Mouse (Mus musculus) embryonic fibroblast, embryonic 13.5 days (primary cell): ENCODE measurements around the gene Mlx. TPM values are rescaled to one million over a fixed set of nuclear protein-coding genes. Genes with fewer than 3 reads are reported as not detected.

Experiments used
- H3K27ac ChIP-seq: 2 replicates; pipeline ENCODE4 v1.5.1; 2012; ENCODE audit warnings: low read length, control low read depth, inconsistent platforms; ENCODE audit not compliant: insufficient read depth
- H3K4me1 ChIP-seq: 2 replicates; pipeline ENCODE4 v1.6.1; 2011; ENCODE audit warnings: low read length; ENCODE audit not compliant: control insufficient read depth, insufficient read depth
- H3K4me3 ChIP-seq: 2 replicates; pipeline ENCODE4 v1.5.1; 2011; ENCODE audit warnings: mild to moderate bottlenecking, control low read depth, low read length; ENCODE audit not compliant: insufficient read depth
- CTCF ChIP-seq: IDR thresholded peaks from 2 replicates; pipeline ENCODE4 v1.5.1; 2011; ENCODE audit warnings: mild to moderate bottlenecking, control low read depth, low read length, moderate library complexity, borderline replicate concordance; ENCODE audit not compliant: insufficient read depth
- POLR2A ChIP-seq: IDR thresholded peaks from 2 replicates; pipeline ENCODE4 v1.6.1; 2011; ENCODE audit warnings: low read depth, mild to moderate bottlenecking, control low read depth, low read length, moderate library complexity
- polyA plus RNA-seq: library from polyadenylated mRNA; stranded (reverse); fragments of >200 nt; gene quantifications from 2 replicates; pipeline ENCODE4 v1.2.4, GENCODE M21; 2011; ENCODE audit warnings: low read depth; ENCODE audit not compliant: missing spikeins, insufficient read length

Mlx gene
- 29.9 and 30.1 TPM in 2 replicates for polyA plus RNA-seq

GRCm38 (mm10) chr11:101086756-101087681, at the start of gene Mlx:
Gene Mlx (plus strand): TSS chr11:101087277.
- TF ChIP-seq CTCF (no peak), POLR2A (peak; percentile 80)
- peaks cover 14% of the 10 kb centered on the region for H3K4me1 ChIP-seq
- H3K4me3 ChIP-seq = peak within 1 kb of the TSS; percentile 70
- peak within 1 kb of the TSS; percentile 42; the same call in 1 of the 2 replicates for H3K27ac ChIP-seq

GRCm38 (mm10) chr11:101037795-101038194, 49.3 kb upstream of the Mlx start:
- Histone ChIP-seq H3K27ac (no peak overlapping the region), H3K4me3 (no peak overlapping the region), H3K4me1 (no peaks in the 10 kb centered on the region)
- no peak for TF ChIP-seq POLR2A
- no peak for TF ChIP-seq CTCF

- H3K4me1 ChIP-seq = no peaks in the 10 kb centered on the region
- H3K4me3 ChIP-seq = no peak overlapping the region
- no peak overlapping the region for H3K27ac ChIP-seq
- TF ChIP-seq POLR2A (no peak), CTCF (no peak)
Measured at GRCm38 (mm10) chr11:101045826-101046225, 41.3 kb upstream of the Mlx start.

- TF ChIP-seq POLR2A (no peak), CTCF (no peak)
- H3K4me1 ChIP-seq = no peaks in the 10 kb centered on the region
- H3K27ac ChIP-seq = no peak overlapping the region
- no peak overlapping the region for H3K4me3 ChIP-seq
Measured at GRCm38 (mm10) chr11:101046440-101046839, 40.6 kb upstream of the Mlx start.

- no peak overlapping the region for H3K27ac ChIP-seq
- TF ChIP-seq POLR2A (no peak), CTCF (no peak)
- no peak overlapping the region for H3K4me3 ChIP-seq
- no peaks in the 10 kb centered on the region for H3K4me1 ChIP-seq
Measured at GRCm38 (mm10) chr11:101047502-101047901, 39.6 kb upstream of the Mlx start.

GRCm38 (mm10) chr11:101050359-101050758, 36.7 kb upstream of the Mlx start:
- H3K4me1 ChIP-seq = no peaks in the 10 kb centered on the region
- no peak for TF ChIP-seq POLR2A
- no peak for TF ChIP-seq CTCF
- H3K4me3 ChIP-seq = no peak overlapping the region
- no peak overlapping the region for H3K27ac ChIP-seq

GRCm38 (mm10) chr11:101051051-101051493, 36.0 kb upstream of the Mlx start:
- Histone ChIP-seq H3K27ac (no peak overlapping the region), H3K4me3 (no peak overlapping the region), H3K4me1 (no peaks in the 10 kb centered on the region)
- TF ChIP-seq POLR2A (no peak), CTCF (no peak)

- Histone ChIP-seq H3K4me1 (0 out of 2 replicates have a peak, but pooled peaks cover 1% of the 10 kb centered on the region), H3K4me3 (no peak overlapping the region), H3K27ac (no peak overlapping the region)
- TF ChIP-seq POLR2A (no peak), CTCF (no peak)
Measured at GRCm38 (mm10) chr11:101051617-101052016, 35.5 kb upstream of the Mlx start.

GRCm38 (mm10) chr11:101052751-101053473, 34.2 kb upstream of the Mlx start:
- TF ChIP-seq CTCF = no peak
- no peak for TF ChIP-seq POLR2A
- Histone ChIP-seq H3K27ac (no peak overlapping the region), H3K4me1 (0 out of 2 replicates have a peak, but pooled peaks cover 6% of the 10 kb centered on the region), H3K4me3 (no peak overlapping the region)
